Mouse (Mus musculus) frontal cortex, postnatal 25 days (tissue): Measurements from ENCODE around the gene Clnk.
"Not testable (repeated sequence)": the region's sequence is repeated elsewhere in the genome, so short reads cannot be mapped to it uniquely, and the experiment has no call there.

ENCODE experiments used
- DNase-seq, 2 experiments: peaks; one replicate each; pipeline ENCODE4 v3.0.0; 2022; ENCODE audit warnings: low spot score in 2 of 2

Gene Clnk

DNA sequence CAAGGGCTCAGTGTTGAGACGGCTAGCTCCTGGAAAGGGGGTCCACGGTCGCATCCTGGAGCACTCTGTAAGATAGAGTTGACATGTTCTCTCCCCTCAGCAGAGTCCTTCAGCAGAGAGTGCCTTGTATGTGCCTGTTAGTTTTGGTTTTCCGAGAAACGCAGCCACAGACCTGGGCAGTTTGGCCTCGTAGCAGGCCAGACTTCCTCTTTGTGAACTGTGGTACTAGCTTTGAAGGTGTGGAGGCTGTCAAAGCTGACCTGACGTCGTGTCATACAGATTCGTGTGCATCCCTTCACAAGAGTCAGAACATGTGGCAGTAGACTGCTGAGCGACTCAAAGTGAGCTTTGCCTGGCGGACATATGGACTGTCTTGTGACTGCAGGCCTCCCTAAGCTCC is at the start of gene Clnk:
Clnk (minus strand) TSS at position 191 of the 400 bp plus-strand sequence.
- no peak for DNase-seq

DNA sequence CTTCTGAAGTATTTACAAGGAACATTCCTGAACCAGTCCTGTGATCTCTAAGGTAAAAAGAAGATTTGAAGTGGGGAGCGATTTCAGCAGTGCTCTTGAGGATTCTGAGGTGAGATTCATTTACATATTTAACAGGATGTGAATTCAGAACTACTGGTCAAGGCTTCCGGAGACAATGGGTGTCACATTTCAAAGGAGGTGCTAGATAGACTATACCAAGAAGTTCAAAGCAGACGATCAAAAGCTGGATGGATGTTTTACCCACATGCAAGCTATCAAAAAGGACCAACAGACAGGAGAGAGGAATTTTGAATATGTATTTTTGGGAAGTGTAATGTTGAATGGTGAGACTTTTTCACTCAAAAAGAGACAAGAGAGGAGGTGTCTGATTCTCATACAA is 28.7 kb upstream of the Clnk start:
- DNase-seq = no peak

DNA sequence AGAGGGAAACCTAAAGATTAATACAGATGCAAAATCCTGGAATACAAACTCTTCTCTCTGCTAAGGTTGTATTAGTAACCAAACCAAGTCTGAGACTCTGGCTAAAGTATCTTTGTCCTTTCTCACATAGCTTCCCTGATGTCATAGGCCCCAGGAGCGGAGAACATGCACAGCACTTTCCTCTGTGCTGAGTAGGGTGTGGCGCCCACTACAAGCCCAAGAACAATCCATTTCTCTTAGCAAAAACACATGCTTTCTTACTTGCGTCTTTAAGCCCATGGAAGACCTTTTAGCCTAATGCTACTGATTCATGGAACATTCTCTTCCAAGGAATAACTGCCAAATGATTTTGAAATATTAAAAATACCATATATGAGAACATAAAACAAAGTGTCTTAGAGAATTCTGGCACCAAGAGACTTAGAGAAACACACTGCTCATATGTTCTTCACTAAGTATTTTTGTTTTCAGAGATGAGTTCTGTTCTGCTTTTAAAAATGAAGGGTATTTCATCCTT is 28.0 kb upstream of the Clnk start:
- no peak for DNase-seq

DNA sequence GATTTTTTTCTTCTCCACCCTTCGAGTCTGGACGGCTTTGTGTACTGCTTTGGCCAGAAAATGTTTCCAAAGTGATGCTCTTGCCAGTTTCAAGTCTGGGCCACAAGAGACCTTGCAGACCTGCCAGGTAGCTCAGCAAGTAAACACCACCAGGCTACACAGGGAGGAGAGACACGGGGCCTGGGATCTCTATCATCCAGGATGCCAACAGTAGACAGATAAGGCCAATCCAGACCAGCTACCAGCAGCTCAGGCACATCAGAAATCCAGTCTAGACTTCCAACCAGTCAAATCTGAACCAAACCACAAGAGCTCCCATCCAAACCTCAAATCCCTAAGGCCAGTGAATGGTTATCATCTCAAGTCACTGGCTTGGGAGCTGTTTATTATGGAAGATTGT is 26.3 kb upstream of the Clnk start:
- DNase-seq = no peak

DNA sequence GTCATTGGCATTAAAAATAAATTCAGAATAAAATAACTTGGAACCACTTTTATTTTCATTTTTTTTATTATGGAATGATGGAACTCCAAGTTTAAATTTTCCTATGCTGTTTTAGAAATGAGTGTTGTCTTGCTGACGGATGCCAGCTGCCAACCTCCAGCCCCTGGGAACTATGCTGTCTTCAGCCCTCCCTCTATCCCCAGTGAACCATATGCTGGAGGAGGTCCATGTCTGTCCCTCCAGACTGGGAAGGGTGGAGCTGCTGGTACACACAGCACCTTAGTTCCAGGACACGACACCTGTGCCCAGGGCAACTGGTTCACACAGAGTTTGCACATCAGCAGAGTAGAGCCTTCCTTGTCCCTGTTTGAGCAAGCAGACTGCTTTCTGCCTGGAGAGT is 22.4 kb upstream of the Clnk start:
- DNase-seq = no peak

DNA sequence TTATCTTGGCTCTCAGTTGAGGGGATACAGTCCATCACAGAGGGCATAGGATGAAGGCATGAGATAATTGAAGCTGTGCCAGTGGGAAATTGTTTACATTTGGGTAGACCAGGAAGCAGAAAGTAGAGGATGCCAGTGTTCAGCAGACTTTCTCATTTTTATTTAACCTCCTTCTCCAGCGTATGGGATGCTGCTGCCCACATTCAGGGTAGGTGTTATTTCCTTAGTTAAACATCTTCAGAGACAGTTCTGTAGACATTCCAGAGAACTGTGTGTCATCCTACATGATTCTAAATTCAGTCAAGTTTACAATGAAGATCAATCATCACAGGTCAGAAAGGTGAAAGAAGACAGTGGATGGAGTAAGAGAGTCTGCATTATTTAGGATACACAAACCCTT is 12.0 kb upstream of the Clnk start:
- no peak for DNase-seq

DNA sequence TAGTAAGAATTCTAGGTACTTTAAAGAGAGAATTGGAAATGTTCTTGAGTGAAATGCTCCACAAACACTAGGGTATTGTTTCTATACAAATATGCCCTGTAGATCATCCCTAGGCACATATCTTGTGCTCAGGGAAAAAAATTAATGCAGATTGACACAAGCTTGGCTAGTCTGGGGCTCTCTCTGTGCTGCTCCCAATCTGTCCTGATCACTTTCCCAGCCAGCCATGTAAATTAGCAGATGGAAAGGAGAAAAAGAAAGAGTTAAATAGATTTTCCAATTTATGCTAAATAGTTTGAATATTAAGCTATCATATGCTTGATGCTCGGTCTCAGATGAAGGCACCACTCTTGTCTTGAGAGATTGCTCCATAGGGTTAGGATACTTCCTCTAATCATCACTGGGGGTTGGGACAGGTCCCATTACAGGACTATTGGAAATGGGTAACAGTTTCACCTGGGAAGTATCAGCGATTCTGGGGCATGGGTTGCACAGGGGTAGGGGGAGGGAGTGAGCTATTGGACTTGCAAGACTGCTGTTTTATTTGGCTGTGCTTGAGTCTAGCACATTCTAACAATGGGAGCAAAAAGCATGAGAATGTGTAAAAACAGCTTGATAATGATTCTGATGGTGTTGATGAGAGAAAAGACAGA is 10.1 kb upstream of the Clnk start:
- DNase-seq = no peak

DNA sequence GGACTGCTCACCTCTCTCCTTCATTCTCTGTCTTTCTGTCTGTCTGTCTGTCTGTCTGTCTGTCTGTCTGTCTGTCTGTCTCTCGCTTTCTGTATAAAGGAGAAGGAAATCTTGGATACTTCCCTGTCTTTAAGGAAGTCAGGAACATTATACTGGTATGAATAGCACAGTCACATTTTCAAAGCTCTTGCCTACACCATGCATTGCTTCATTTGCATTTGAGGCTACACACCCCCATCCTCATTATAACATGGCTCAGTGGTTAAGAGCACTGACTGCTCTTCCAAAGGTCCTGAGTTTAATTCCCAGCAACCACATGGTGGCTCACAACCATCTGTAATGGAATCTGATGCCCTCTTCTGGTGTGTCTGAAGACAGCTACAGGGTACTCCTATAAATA is 6.0 kb upstream of the Clnk start:
- DNase-seq = not testable (repeated sequence)

DNA sequence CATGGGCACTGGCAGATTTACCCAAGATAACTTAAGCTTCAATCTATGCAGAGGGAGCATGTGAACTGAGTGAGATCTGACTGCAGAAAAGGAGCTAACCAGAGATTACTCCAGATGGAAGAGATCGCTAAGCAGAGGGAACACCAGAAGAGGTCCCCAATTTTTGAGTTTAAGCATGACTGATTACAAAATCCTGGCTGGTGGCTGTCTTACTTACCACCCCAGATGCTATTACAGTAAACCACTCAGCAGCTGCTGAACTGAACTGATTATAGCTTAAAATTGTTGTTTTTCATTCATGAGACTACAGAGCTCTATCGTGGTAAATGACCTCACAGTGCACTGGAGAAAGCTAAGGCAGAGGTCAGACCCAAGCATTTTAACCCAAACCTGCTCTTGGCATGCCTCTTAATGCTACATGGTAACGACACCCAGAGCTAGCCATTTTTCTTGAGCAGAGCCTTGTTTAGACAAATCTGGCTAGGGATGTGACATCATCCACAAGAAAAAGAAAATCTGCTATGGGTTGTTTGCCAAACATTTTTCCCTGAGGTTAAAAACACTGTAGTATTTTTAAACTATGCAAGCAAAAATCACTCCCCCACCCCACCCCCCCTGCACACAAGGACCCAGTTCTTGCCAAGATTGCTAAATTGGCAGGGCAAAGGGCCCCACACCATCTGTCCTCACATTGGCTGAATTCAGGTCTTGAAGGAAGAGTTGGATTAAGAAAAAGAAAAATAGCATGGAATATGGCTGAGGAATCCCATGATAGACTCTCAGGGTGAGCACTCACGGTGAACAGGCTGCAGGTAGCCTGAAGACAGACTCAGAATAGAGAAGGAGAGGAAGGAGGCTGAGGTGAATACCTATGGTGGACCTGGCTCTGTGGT is 5.4 kb upstream of the Clnk start:
- no peak for DNase-seq

DNA sequence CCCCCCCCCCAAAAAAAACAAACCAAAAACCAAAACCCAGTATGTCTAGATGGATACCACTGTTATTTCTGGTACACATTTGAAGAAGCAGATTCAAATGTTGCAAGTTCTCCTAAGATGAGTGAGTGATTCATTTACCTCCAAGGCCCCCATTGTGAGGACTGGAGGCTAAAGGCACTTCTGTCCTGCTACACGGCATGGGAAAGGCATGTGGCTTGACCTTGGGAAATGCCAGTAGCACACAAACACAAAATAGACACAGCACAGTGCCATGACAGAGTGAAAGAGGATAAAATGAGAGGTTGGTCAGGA is 4.8 kb upstream of the Clnk start:
- DNase-seq = no peak

DNA sequence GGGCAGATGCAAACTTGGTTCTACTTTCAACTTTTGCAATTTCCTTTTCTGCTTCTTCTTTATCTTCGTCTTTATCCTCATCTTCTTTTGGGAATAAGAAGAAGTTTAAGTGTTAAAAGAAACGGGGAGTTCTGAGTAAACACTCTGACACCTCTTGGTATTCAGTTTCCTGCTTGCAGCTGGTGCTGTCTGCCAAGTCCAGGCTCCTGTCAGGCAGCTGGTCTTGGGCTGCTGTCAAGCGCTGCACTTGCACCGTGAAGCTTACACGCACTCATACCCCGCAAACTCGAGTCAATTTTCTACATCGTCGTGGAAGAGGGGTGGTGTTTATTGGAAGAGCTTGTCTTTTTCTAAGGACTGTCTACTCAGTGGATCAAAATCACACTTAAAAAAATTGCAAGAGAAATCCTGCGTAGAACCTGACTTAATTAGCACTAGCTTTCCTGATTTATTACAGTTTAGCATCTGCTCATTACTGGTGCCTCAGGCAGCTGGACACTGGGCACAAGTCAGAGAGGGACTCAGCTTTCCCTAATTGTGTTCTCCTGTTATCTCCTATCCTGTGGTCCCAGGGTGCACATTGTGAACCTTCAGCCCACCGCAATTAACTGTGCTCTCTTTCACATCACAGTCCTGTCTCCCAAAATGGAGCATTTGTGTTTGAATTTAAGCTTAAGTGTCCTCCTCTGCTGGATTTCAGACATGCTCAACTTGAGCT is 3.5 kb upstream of the Clnk start:
- no peak for DNase-seq

DNA sequence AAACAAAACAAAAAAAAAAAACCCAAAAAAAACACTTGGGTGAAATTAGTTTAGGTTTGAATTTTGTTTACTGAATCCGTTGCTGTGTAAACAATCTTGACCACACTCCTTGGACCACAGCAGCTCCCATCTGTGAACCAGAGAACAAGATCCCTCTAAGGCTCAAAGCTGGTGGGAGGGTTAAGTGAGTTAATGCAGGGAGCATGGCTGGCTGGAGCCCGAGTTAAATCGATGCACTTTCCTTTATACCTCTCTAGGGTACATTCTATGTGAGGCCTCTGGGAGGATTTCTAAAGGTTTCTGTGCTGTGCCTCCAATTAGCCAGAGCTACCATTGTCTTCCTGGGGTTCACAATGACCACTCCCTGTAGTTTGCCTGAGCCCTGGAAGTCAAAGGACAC is 1.2 kb downstream of the Clnk start:
- no peak for DNase-seq

DNA sequence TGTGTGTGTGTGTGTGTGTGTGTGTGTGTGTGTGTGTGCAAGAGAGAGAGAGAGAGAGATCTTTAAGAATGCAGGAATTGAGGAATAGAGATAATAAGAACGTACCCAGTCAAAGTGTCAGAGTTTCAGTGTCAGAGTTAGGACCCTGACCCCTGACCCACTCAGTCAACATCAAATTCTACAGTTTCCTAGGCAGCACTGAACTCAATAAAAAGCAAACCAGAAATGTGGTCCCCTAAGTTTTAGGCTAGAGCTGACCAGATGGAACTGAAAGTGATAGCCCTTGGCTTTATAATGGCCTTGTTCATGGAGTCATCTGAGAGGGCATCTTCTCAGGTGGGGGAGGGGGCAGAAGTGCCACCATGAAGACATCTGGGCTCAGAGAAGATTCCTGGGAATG is 1.7 kb downstream of the Clnk start:
- no peak for DNase-seq

DNA sequence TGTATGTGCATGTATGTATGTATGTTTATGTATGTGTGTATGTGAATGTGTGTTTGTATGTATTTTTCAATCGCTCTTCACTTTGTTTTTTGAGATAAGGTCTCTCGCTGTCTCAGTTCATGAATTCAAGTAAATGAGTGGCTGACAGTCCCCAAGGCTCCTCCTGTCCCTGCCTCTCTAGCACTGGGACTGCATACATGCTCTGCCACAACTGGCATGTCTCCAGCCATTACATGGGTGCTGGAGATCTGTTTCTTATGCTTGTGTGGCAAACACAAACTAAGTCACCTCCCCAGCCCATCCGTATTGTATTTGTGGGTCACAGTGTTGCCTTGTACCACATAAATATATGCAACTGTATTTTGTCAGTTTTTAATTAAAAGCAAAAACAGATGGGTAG is 3.7 kb downstream of the Clnk start:
- DNase-seq = no peak

DNA sequence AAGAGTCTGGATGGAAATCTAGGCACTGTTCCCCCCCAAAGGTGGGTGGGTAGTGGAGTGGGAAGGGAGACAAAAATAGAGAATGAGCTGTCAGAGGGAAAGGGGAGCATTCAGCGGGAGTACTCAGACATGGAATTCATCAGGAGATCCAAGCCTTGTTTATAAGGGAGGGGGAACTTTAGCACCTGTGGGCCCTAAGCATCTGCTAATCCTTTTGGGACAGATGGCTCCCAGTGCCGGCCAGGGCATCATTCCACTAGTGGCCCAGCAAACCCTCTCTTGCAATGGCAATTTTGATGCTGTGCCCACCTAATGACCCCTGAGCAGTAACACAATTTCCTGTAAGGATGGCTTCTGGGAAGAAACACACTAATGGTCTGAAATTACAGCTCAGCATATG is 5.0 kb downstream of the Clnk start:
- no peak for DNase-seq

DNA sequence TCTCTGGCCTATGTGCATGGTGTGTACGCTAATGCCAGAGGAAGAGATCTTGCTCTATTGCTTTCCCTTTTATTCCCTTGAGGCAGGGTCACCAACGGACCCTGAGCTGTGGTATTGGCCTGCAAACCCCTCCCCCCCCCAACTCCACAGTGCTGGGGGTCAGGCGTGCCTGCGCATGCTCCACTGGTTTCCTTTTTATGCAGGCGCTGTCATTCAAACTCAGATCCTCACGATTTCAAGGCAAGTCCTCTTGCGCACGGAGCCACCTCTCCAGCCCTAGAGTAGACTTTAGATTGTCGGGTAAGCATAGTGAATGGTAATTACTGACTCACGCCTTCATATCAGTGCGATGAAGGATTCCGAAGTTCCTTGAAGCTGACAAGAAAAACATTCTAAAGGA is 6.1 kb downstream of the Clnk start:
- no peak for DNase-seq

DNA sequence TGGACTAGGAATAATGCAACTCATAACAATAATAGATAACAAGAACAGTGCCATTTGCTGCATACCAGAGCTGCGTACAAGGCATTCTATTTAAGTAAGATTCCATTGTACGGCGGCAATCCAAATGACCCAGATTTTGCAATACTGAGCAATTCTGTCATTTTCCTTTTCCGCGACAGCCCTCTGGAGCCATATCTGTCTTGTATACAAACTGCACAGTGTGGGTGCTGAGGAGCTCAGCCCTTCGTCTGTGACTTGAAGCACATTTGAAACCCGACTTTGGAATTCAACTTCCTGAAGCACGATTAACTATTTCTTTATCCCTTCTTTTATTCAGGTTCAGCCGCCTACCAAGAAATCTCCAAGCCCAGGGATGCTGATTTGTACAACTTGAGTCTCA is 6.6 kb downstream of the Clnk start:
- no peak for DNase-seq

DNA sequence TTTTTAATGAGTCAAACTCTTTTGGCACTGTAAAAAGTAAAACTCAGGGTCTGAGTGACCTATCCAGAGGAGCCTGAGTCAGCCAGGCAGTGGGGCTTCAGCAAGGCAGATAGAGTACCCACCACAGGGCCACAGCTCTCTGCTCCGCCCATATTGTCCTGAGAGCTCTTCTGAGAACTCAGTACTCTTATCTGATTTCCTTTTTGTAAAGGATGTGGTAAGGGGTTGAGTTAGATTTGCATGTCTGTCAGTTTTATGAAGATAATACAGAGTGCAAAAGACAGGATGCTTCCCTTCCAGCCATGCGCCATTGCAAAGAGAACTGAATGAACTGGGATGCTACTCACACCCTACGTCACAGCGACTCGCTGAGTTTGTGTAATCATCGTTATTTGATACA is 12.0 kb downstream of the Clnk start:
- no peak for DNase-seq

DNA sequence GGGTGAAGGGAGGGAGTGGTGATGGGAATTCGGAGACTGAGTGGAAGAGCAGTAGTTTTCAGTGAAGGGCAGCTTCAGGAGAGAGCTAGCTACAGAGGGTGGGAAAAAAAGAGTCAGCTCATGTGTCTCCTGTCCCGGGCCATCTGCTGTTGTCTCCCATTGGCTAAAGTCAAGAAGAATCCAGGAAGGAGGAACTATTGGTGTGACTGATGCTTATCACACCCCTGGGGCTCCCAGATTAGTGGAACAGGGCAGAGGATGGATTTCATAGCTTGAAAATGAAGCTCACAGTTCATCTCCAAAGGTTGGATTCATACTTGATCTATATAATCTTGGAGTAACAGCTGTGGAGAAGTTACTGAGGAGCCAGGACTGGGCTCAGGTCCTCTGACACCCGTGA is 13.6 kb downstream of the Clnk start:
- DNase-seq = no peak

DNA sequence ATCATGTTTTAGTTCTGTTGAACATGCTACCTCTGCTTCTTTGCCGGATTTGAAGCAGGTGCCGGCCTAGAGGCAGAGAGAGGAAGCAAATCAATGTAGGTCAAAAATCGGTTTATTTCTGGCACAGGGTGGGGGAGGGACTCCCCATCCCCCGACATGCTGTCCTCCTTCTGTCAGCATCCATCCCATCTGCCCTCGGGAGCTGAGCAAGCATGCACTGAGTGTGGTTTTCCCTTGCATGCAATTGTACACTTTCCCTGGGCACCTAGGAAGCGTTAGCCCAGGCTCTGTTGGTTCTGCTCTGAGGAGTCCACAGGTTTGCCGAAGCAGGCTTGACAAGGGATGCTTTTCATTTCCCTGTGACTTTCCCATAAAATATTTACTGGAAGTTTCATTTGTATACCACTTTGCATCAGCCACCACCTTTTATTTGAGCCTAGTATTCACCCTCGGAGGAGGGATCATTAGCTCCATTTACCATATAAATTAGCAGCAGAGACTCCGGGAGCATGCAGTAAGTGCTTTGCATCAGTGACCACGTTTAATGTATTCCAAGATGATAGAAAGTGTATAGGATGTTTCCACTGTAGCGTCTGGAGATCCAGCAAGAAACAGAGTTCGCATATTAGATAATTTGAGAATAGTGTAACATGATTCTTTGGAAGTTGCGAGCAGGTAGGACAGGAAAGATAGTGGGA is 14.2 kb downstream of the Clnk start:
- DNase-seq = no peak

DNA sequence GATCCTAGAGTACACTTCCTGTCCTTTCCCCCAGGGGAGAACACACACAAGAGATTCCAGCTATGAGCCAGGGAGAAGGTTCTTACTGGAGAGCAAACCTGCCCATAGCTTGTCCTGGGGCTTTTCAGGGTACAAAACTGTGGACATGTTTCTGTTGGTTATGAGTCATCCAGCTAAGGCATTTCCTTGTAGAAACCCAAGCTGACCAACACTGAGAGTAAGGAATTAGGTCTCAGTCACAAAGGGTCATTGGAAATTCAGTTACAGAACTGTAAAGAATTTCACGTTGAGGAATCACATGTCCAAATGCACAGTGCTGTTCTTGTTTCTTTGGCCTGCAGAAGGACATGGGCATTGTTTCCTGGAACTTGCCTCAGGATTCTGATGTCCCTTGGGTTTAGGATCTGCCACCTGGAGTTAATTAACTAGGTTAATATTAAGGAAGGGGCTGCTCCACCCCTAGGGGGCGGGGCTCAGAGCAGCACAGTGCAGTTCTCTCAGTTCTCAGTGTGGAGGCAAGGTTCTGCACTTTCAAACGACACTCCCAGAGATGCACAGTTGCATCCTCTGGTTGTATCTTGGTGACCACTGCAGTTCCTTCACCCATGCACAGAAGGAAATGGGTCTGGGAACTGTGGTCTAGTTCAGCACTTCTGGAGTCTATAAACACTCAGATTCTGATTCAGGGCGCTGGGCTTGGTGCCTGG is 18.4 kb downstream of the Clnk start:
- no peak for DNase-seq

DNA sequence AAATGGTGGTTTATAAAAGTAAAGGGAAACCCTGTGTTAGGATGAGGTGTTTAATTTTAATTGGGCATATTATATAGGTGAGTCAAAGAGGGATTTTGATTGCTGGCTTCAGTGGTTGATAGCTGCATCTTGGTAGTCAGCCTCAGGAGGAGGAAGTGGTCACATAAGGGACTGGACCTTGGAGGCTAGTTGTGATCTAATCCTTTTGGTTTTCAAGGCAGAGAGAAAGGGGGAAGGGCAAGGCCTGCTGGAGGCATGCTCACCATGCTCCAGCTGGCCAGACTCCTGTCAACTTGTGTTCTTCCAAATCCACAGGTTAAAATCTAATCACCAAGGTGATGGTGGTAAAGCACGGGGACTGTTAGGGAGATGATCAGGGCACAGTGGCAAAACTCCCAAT is 19.0 kb downstream of the Clnk start:
- no peak for DNase-seq
